Mouse (Mus musculus) adrenal gland, postnatal 14 days (tissue): ENCODE results near the gene Prkaa1. TPM values are rescaled to one million over a fixed set of nuclear protein-coding genes. Genes with fewer than 3 reads are reported as not detected.
A peak's percentile ranks its signal among the peaks of the same experiment; 100 is the strongest.

Experiments
- DNase-seq: peaks from one replicate; pipeline ENCODE4 v3.0.0; 2021; ENCODE audit warnings: mixed read lengths
- long read RNA-seq, 2 experiments: library from polyadenylated mRNA; stranded (forward); transcript quantifications; one replicate each; pipeline ENCODE4 v2.0.0; 2021
- total RNA-seq: library from RNA; stranded (reverse); gene quantifications from 2 replicates; pipeline ENCODE4 v1.2.3, GENCODE M21; 2021

The Prkaa1 gene
- 32.3 and 33.7 TPM in 2 replicates for total RNA-seq
- long read RNA-seq, experiment 1, full-length matches to known transcripts, result 12 of 16 reads
- long read RNA-seq, experiment 1, partial matches to known transcripts, result 1 of 16 reads
- long read RNA-seq, experiment 1, other reads (novel, unspliced or antisense), result 3 of 16 reads
- long read RNA-seq, experiment 2, full-length matches to known transcripts, result 4 of 8 reads
- long read RNA-seq, experiment 2, partial matches to known transcripts, result 0 of 8 reads
- long read RNA-seq, experiment 2, other reads (novel, unspliced or antisense), result 4 of 8 reads

DNA sequence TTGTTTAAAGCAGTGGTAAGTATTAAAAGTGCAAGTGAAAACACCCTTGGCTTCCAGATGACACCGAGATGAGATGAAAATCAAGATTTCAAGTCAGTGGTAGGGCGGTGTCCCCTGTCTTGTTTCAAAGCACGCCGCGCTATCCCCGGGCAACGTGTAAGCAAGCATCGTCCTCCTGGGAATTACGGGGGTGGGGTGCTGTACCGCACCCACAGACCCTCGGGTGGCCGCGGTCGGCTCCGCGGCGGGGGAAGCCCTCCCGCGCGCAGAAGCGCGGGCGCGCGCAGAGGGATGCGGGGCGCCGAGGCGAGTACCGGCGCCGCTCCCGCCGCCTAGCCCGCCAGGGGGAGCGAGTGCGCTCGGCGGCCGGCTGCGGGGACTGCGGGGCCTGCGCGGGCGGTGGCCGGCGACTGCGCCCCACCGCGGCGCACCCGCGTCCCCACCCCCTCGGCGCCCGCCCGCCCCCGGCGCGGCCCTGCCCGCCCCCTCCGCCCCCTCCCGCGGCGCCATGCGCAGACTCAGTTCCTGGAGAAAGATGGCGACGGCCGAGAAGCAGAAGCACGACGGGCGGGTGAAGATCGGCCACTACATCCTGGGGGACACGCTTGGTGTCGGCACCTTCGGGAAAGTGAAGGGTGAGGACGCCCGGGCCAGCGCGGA lies at the start of gene Prkaa1:
Gene Prkaa1 (plus strand): TSS at position 501 of the 660 bp plus-strand sequence.
- peak; percentile 89 for DNase-seq

DNA sequence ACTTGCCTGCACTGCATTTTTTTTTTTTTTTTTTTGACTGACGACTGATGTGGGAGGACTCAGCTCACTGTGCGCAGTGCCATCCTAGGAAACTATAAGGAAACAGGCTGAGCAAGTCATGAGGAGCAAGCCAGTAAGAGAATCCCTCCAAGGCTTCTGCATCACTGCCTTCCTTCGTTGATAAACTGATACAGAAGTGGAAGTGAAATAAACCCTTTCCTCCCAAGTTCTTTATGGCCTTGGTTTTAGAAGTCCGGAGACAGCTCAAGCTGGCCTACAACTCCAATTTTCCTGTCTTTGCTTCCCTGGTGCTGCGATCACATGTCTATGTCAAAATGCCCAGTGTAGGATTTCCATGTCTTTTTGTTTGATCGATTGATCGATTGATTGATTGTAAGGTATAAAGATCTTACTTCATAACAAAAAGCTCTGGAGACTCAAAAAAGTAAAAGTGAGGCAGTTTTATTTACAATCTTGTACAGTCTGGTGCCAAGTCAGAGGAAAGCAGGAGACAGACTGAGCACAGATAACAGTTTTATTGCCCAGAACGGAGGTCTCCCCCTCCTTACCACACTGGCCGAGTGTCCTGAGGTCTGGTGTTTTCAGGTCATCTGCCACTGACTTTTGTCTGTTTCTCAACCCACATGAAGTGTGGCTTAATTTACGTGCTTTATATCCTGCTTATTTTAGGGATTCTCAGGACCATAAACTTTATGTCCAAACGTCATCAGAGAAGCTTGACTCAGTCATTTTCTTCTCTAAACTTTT lies 47.9 kb upstream of the Prkaa1 start:
- DNase-seq, result no peak

DNA sequence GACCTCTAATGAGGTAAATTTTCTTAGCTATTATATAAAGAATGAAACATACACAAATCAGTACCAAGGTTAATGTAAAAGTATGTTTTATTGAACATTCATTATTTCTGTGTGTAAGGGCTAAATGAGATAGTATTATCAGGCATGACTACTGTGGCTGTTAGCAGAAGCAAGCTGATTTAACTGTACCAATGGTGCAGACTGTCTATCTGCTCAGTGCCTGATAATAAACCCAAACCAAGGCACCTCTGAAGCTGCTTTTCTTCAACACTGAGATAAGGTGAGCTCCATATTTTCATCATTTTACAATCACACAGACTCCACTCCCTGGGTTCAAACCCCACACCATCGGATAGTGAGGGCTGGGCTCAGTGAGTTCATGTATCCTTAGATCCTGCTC lies 46.3 kb upstream of the Prkaa1 start:
- no peak for DNase-seq

DNA sequence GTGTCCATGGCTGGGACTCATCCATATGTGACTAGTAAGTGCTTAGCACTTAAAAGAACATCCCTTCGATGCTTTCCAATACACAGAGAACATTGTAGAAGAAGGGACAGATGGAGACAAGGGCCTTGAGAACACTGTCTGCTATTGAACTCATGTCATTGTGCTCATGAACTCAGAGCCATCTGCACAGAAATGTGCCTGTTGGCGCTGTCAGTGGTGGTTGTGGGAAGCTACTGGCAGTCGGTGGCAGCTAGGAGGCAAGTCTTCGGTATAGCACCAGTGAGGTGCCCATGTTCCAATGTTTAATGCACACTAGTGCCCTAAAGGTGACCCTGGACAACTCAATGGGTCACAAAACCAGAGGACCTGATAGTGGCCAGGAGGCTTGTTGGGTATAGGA lies 41.3 kb upstream of the Prkaa1 start:
- no peak for DNase-seq

DNA sequence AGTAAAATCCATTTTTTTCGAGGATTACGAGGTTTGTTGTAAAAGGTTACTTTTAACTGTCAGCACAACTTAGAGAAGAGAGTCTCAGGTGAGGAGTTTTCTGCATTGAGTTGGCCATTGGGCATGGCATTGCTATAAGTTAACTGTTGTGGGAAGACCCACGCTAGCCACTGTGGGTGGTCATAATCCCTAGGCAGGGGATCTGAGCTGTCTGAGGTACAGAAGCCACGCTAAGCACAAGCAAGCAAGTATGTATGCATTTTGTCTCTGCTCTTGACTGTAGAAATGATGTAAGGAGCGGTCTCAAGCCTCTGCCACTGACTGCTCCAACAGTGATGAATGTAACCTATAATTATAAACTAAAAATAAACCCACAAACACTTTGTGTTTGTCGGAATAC lies 37.8 kb upstream of the Prkaa1 start:
- no peak for DNase-seq

DNA sequence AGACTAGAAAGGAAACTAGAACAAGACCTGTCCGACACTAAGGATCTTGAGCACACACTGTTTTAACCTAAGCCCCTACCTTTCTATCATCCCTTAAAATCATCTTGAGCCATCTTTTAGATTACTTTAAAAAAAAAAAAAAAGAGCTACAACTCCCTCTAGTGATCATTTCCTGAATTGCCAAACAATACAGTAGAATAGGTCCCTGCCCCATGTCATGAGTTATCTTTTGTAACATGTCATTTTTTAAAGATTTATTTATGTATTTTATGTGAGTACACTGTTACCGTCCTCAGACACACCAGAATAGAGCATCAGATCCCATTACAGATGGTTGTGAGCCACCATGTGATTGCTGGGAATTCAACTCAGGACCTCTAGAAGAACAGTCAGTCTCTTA lies 37.4 kb upstream of the Prkaa1 start:
- DNase-seq, result no peak

DNA sequence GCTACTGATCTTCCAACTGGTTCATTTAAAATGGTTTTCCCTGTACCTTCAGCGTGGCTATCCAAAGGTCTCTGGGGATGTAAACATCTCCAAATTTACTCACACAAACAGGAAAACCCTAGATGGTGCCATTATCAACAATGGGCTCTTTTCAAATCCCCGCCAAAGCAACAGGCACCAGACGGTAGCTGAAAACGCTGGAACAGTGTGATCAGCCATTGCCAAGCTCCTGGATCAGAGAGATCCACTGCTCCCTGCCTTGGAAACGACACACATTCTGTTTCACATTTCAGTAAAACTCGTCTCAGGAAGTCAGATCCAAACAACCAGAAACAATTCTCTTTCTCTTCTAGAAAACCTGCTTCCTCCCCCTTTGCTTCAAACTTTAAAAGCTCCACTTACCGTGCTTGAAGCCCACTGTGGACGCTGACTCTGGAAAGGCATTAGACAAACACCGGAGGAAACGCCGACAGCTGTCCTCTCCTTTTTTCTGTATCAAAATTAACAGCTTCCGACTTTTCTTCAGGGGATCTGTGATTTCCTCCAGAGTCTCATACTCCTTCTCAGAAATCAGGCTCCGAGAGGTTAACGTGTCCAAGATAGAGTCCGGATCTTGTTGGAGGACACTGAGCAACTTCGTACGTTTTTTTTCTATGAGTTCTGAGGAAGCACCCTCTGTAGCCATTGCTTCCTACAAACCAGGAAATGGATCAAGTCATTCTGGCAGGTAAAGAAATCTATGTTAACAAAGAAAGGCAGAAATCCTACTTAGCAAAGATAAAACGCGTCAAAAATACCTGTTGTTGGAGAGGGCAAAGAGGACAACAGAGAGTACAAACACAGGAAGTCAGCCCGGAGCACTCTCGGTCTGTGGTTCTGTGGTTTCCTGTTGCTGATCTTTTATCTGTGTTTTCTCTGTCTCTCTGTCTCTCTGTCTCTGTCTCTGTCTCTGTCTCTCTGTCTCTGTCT lies 35.7 kb upstream of the Prkaa1 start, which contains the start of gene Card6:
Gene Card6 (minus strand): TSS at position 854 of the 969 bp plus-strand sequence.
- no peak for DNase-seq

DNA sequence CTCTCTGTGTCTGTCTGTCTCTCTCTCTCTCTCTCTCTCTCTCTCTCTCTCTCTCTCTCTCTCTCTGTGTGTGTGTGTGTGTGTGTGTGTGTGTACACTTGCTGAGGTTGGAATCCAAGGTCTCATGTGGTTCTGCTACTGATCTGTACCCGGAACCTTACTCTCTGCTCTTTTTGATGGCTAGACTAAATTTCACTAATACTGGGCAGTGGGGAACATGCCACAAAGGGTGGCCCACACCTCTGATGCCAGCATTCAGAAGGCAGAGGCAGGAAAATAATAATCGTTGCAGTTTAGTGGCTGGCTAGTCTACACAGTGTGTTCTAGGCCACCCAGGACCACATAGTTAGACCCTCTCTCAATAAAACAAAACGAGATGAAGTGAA lies 35.0 kb upstream of the Prkaa1 start:
- no peak for DNase-seq

DNA sequence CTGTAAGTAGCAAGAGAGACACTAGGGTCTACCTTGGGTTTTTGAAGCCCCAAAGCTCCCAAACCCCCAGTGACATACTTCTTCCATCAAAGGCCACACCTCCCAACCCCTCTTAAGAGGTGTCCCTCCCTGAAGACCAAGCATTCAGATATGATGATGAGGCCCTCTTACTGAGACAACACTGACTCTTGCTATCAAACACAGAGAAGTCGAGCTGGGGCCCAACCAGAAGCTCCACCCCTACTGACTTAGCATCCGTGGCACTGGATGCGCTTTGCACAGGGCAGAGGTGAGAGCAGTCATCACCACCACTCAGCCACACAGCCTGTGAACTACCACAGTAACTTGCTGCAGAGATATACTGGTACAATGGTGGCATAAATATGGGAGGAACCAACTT lies 31.0 kb upstream of the Prkaa1 start:
- no peak for DNase-seq

DNA sequence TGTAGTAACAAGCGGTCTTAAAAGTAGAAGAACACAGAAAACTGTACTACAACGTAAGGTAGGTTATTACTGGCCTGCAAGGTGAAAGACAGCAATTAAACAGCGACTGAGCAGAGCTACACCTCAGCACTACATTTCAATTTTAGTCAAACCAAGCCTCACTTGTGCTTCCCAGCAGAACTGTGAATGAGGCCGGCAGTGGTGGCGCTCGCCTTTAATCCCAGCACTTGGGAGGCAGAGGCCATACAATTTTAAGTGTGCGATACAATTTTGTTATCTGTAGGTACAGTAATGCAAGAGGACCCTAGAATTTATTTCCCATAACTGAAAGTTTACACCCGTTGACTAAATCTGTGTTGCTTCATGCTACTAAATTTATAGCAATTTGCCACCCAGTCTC lies 28.5 kb upstream of the Prkaa1 start:
- DNase-seq, result no peak

DNA sequence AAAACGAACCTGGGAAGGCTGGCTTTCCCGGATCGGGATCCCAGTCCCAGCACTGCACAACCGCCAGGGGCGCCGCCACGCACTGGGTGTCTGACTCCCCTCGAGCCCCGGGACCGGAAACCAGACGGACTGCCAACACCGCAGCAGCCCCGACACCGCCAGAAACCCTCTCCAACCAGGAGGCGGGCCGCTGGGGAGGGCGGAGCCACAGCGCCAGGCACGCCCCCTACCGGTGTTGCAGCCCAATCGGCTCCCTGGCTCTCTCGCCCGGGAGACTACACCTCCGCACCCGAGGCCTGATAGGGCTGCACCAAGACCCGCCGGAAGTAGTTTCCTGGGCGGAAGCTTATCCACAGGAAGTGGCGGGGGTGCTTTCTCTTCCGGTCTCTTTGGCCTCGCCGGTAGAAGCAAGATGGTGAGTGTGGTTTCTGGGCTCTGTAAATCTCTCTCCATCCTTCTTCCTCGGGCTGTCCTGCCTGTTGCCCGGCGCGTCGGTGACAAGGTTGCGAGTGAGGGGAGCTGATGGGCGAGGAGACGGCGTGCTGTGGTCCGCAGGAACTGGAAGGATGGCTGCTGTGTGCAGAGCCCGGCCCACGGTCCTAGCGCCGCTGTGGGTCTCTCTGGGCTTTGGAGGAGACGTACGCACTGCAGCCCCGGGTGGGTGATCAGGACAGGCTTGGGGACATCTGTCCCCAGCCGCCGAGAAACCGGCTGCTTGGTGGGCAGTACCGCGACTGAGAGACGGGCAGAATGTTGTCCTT lies 27.2 kb upstream of the Prkaa1 start, which contains the start of gene Rpl37:
Gene Rpl37 (plus strand): TSS at position 376 of the 761 bp plus-strand sequence.
- DNase-seq, result peak; percentile 100

DNA sequence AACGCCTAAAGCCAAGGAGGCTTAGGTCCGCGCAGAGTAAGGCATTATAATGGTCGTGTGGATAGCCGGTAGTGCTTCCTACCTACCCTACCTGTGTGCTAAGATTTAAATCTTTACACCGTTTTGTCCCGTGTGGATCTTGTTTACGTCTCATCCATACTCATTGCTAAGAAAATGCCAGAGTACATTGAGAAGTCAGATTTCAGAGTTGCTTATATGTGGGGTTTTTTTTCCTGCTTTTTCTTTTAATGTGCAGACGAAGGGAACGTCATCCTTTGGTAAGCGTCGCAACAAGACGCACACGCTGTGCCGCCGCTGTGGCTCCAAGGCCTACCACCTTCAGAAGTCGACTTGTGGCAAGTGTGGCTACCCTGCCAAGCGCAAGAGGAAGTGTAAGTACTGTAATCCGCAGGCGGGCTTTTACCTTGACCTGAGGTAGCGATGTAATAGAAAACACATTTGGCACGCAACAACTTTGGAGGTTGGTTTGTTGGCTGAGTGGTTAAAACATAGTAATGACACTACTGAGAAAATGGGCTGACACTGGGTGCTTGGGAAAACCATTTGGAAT lies 26.5 kb upstream of the Prkaa1 start:
- DNase-seq, result peak; percentile 47

DNA sequence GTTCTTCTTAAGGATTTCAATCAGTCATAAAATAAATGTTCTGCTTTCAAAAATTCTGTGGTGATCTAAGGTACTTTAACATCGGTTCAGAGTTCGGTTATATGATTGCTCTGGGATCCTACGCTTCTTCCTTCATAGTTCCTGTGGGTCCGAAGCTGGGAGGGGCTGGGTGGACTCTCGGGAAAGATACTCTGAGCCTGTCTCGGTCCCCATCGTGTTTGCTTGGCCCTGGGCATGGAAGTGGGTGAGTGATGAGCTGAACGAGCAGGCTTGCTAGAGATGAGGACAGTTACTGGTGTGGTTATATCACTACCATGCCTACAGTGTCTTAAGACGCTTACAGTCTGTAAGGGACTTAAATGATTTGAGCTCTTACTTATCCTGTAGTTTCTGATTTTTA lies 25.0 kb upstream of the Prkaa1 start:
- DNase-seq, result no peak

DNA sequence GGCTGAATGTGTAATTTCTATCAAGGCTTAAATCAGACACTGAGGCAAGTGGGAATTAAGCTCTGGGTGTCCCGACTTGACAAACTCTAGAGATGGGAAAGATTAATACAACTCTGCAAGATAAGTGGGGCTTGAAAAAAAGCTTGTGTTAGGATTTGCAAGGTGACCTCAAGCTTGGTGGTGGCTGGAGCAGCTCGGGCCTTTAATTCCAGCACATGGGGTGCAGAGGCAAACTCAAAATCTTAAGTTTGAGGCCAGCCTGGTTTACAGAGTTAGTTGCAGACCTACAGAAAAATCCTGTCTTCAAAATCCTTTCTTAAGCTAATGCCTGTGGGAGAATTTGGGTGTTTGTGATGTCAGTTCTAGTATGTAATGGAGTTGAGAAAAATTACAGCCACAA lies 24.5 kb upstream of the Prkaa1 start:
- DNase-seq, result no peak

DNA sequence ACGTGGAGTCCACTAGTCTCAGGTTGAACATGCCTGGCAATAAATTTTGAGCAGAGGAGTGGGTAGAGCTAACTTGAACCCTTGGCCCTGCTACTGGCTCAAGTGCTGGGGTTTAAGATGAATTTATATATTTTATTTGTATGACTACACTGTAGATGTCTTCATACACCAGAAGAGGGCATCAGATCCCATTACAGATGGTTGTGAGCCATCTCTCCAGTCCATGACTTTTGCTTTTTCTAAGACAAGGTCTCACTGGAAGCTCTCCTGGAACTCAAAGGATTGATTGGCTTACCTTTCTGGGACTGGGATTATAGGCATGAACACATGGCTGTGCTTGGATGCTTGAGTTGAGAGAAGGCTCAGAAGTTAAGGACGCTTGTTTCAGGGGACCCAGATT lies 24.0 kb upstream of the Prkaa1 start:
- DNase-seq, result no peak

DNA sequence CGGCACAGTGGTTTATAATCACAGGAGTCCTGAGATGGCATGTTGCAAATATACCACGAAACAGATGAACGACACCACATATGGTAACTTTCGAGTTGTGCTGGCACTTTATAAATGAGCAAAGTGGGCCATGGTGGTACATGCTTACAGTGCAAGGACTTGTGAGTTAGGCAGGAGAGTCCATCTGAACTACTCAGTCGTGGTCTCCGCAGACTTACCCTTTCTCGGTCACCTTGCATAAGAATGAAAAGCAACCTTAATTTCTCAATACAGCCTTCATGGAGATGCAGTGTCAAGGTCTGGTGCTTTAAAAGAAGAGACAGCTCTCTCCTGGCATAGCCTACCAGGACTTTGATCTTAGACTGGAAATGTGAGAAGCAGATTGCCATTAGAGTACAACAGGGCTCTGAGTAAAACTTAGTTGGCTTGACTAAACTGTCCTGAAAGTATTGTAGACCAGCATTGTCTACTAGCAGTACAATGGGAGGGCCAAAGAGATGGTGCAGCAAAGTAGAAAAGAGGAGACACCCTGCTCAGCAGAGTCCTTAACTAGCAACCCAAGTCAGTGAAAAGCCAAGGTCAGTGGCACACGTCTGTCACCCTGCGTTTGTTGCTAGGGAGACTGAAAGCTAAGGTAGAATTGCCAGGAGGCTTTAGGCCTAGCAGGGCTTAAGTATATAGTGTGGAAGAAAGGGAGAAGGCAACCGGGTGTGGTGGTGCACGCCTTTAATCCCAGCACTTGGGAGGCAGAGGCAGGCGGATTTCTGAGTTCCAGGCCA lies 21.9 kb upstream of the Prkaa1 start:
- no peak for DNase-seq

DNA sequence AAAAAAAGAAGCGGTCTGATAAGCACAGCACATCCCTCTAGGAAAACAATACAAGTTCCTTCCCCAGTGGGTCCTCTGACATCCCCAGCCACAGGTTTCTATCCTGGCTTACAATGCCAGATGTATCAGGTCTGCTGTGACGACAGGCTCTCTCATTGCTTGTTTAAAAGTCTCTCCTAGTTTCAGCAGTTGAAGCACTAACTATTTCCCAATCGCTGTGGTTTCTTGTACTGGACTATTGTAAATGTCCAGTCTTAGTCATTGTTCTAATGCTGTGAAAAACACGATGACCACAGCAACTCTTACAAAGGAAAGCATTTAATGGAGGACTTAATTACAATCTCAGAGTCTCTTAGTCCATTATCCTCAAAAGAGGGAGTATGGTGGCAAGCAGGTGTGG lies 17.2 kb upstream of the Prkaa1 start:
- DNase-seq, result no peak

DNA sequence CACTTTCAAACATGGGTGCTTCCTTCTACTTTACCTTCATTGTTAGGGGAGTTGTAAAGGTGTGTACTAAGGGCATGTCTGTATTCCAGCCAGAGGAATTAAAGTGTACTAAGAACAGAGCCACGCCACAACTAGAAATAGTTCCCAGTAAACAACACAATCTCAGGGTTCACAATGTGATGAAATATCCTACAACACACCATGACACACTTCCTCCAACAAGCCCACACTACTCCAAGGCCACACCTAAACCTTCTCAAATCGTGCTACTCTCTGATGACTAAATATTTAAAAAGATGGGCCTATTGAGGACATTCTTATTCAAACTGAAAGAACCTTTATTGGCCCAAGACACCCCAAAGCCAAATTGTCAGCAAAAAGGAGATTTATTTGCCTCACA lies 16.2 kb upstream of the Prkaa1 start:
- no peak for DNase-seq

DNA sequence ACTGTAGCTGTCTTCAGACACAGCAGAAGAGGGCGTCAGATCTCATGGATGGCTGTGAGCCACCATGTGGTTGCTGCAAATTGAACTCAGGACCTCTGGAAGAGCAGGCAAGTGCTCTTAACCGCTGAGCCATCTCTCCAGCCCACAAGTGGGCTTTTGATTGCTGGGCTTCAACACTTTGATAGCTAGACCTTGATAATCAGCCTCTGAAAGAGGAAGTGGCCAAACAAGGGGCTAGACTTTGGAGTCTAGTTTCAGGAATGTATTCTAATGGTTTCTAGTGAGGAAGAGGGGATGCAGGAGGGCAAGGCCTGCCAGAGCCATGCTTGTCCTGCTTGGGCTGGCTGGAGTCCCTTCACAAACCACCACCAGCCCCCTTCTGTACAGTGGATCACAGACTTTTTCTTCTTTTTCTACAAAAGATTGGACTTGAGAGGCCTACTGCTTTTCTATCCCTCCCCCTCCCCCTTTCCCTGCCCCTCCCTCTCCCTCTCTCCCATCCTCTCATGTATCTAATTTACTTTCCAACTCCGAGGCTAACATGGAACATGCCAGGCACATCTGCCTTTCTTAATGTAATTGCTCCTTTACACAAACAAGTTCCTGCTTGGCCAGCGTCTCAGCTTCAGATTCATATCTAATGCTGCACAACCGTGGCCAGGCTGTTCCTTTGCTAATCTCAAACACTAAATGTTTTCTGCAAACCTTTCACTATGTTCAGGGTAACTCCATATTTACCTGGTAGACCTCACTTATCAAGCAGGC lies 15.3 kb upstream of the Prkaa1 start:
- DNase-seq, result no peak
